Mouse (Mus musculus): ENCODE results near the gene Ankrd44. TPM values are rescaled to one million over a fixed set of nuclear protein-coding genes. Genes with fewer than 3 reads are reported as not detected.

Ankrd44 gene
- polyA plus RNA-seq, 1 experiment, result 6.8 TPM

DNA sequence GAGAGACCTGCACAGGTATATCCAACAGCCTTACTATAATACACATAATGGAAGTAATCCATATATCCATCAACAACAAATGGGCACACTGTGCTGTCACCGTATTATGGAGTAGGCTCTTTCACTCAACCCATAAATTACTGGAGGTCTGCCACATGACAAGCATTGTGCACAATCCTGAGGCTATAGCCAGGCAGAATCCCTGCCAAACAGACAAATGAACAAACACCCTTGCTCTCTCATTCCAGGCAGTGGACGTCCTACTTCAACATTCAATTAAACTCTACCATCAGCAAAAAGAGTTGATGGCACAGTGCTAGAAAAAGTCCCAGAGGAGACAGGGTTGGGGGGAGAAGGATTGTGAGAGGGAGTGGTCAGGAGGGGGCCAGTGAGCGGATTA lies 124.9 kb downstream of the Ankrd44 start:
- TF ChIP-seq CTCF (IDR thresholded peaks at IDR 0.05; ENCODE audit: control insufficient read depth, insufficient read depth, insufficient replicate concordance, low read depth, low read length) (no peak), POLR2A (IDR thresholded peaks at IDR 0.05; ENCODE audit: control insufficient read depth, low read depth, low read length) (no peak)
- H3K4me1 ChIP-seq (ENCODE audit: control insufficient read depth, insufficient read depth, low read length), result no peaks in the 10 kb centered on the region
- no peak overlapping the region for H3K4me3 ChIP-seq (ENCODE audit: control insufficient read depth, low read depth, low read length)
- H3K27ac ChIP-seq (ENCODE audit: control insufficient read depth, insufficient read depth, low read depth, low read length), result no peak overlapping the region
- no peaks in the 10 kb centered on the region for H3K27me3 ChIP-seq (ENCODE audit: control insufficient read depth, insufficient read depth, low read length)
- H3K36me3 ChIP-seq (ENCODE audit: control insufficient read depth, insufficient read depth, low read length), result no peaks in the 10 kb centered on the region

- H3K4me1 ChIP-seq (ENCODE audit: control insufficient read depth, insufficient read depth, low read length), result no peaks in the 10 kb centered on the region
- no peaks in the 10 kb centered on the region for H3K27me3 ChIP-seq (ENCODE audit: control insufficient read depth, insufficient read depth, low read length)
- no peak for TF ChIP-seq POLR2A (IDR thresholded peaks at IDR 0.05; ENCODE audit: control insufficient read depth, low read depth, low read length)
- no peak for TF ChIP-seq CTCF (IDR thresholded peaks at IDR 0.05; ENCODE audit: control insufficient read depth, insufficient read depth, insufficient replicate concordance, low read depth, low read length)
- no peak overlapping the region for H3K4me3 ChIP-seq (ENCODE audit: control insufficient read depth, low read depth, low read length)
- no peaks in the 10 kb centered on the region for H3K36me3 ChIP-seq (ENCODE audit: control insufficient read depth, insufficient read depth, low read length)
- H3K27ac ChIP-seq (ENCODE audit: control insufficient read depth, insufficient read depth, low read depth, low read length), result no peak overlapping the region
These were observed 126.8 kb downstream of the Ankrd44 start for GRCm38 (mm10) chr1:54799421-54799820.

GRCm38 (mm10) chr1:54798415-54798814 lies 127.8 kb downstream of the Ankrd44 start:
- H3K27ac ChIP-seq (ENCODE audit: control insufficient read depth, insufficient read depth, low read depth, low read length), result no peak overlapping the region
- no peaks in the 10 kb centered on the region for H3K27me3 ChIP-seq (ENCODE audit: control insufficient read depth, insufficient read depth, low read length)
- TF ChIP-seq CTCF (IDR thresholded peaks at IDR 0.05; ENCODE audit: control insufficient read depth, insufficient read depth, insufficient replicate concordance, low read depth, low read length), result no peak
- no peak for TF ChIP-seq POLR2A (IDR thresholded peaks at IDR 0.05; ENCODE audit: control insufficient read depth, low read depth, low read length)
- no peaks in the 10 kb centered on the region for H3K4me1 ChIP-seq (ENCODE audit: control insufficient read depth, insufficient read depth, low read length)
- no peaks in the 10 kb centered on the region for H3K36me3 ChIP-seq (ENCODE audit: control insufficient read depth, insufficient read depth, low read length)
- H3K4me3 ChIP-seq (ENCODE audit: control insufficient read depth, low read depth, low read length), result no peak overlapping the region

- H3K27me3 ChIP-seq (ENCODE audit: control insufficient read depth, insufficient read depth, low read length), result no peaks in the 10 kb centered on the region
- no peak overlapping the region for H3K27ac ChIP-seq (ENCODE audit: control insufficient read depth, insufficient read depth, low read depth, low read length)
- no peak overlapping the region for H3K4me3 ChIP-seq (ENCODE audit: control insufficient read depth, low read depth, low read length)
- no peaks in the 10 kb centered on the region for H3K4me1 ChIP-seq (ENCODE audit: control insufficient read depth, insufficient read depth, low read length)
- TF ChIP-seq POLR2A (IDR thresholded peaks at IDR 0.05; ENCODE audit: control insufficient read depth, low read depth, low read length) (no peak), CTCF (IDR thresholded peaks at IDR 0.05; ENCODE audit: control insufficient read depth, insufficient read depth, insufficient replicate concordance, low read depth, low read length) (no peak)
- H3K36me3 ChIP-seq (ENCODE audit: control insufficient read depth, insufficient read depth, low read length), result no peaks in the 10 kb centered on the region
These were observed 131.5 kb downstream of the Ankrd44 start for GRCm38 (mm10) chr1:54794709-54795108.

- no peak for TF ChIP-seq POLR2A (IDR thresholded peaks at IDR 0.05; ENCODE audit: control insufficient read depth, low read depth, low read length)
- TF ChIP-seq CTCF (IDR thresholded peaks at IDR 0.05; ENCODE audit: control insufficient read depth, insufficient read depth, insufficient replicate concordance, low read depth, low read length), result no peak
- H3K27ac ChIP-seq (ENCODE audit: control insufficient read depth, insufficient read depth, low read depth, low read length), result no peak overlapping the region
- H3K27me3 ChIP-seq (ENCODE audit: control insufficient read depth, insufficient read depth, low read length), result no peaks in the 10 kb centered on the region
- H3K4me1 ChIP-seq (ENCODE audit: control insufficient read depth, insufficient read depth, low read length), result no peaks in the 10 kb centered on the region
- H3K36me3 ChIP-seq (ENCODE audit: control insufficient read depth, insufficient read depth, low read length), result no peaks in the 10 kb centered on the region
- no peak overlapping the region for H3K4me3 ChIP-seq (ENCODE audit: control insufficient read depth, low read depth, low read length)
These were observed 134.8 kb downstream of the Ankrd44 start for GRCm38 (mm10) chr1:54791406-54791805.

DNA sequence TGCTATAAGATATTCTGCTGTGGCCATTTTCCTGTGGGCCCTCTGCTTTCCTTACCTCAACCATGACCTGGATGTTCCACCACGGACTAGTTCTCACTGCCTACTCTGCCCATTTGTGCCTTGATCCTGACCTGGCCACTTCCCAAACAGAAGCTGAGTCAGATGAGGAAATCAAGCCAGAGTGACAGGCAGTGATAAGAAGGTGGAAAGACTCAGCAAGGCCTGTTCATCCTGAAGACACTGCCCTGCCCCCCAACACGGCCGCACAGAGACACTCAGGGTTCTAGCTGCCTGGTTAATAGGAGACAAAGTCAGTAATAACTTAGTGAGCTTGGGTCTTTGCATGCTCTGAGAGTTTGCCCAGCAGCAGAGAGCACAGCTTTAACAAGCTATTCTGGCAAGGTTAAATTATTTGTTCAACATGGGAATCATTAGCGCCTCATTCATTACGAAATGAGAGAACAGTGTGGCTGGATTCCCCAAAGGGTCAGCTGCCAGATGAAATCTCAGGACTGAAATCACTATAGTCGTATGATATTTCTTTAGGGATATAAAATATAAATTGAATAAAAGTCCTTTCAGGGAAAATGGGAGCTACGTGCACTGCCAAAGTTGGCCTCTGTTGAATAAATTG lies 136.7 kb downstream of the Ankrd44 start:
- Histone ChIP-seq H3K4me3 (ENCODE audit: control insufficient read depth, low read depth, low read length) (no peak overlapping the region), H3K36me3 (ENCODE audit: control insufficient read depth, insufficient read depth, low read length) (no peaks in the 10 kb centered on the region), H3K27ac (ENCODE audit: control insufficient read depth, insufficient read depth, low read depth, low read length) (no peak overlapping the region), H3K27me3 (ENCODE audit: control insufficient read depth, insufficient read depth, low read length) (no peaks in the 10 kb centered on the region), H3K4me1 (ENCODE audit: control insufficient read depth, insufficient read depth, low read length) (no peaks in the 10 kb centered on the region)
- no peak for TF ChIP-seq CTCF (IDR thresholded peaks at IDR 0.05; ENCODE audit: control insufficient read depth, insufficient read depth, insufficient replicate concordance, low read depth, low read length)
- no peak for TF ChIP-seq POLR2A (IDR thresholded peaks at IDR 0.05; ENCODE audit: control insufficient read depth, low read depth, low read length)

DNA sequence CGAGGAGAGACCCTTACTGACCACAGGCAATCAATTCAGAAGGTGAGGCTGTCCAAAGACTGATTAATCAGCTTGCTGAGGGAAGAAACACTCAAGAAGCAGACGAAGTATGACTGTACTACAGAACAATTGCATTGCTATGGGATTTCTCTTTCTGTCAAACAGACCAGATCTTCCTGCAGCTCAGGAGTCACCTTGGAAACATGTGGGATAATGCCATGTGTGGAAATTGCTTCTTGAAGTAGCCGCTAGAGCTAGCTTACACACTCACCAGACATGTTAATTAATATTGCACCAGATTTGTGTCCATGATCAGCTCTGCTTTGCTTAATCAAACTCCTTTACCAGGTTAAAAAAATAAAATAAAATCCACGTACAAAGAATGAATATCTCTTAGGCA lies 137.8 kb downstream of the Ankrd44 start:
- H3K4me1 ChIP-seq (ENCODE audit: control insufficient read depth, insufficient read depth, low read length), result no peaks in the 10 kb centered on the region
- no peaks in the 10 kb centered on the region for H3K27me3 ChIP-seq (ENCODE audit: control insufficient read depth, insufficient read depth, low read length)
- no peak for TF ChIP-seq CTCF (IDR thresholded peaks at IDR 0.05; ENCODE audit: control insufficient read depth, insufficient read depth, insufficient replicate concordance, low read depth, low read length)
- H3K27ac ChIP-seq (ENCODE audit: control insufficient read depth, insufficient read depth, low read depth, low read length), result no peak overlapping the region
- no peak overlapping the region for H3K4me3 ChIP-seq (ENCODE audit: control insufficient read depth, low read depth, low read length)
- no peaks in the 10 kb centered on the region for H3K36me3 ChIP-seq (ENCODE audit: control insufficient read depth, insufficient read depth, low read length)

DNA sequence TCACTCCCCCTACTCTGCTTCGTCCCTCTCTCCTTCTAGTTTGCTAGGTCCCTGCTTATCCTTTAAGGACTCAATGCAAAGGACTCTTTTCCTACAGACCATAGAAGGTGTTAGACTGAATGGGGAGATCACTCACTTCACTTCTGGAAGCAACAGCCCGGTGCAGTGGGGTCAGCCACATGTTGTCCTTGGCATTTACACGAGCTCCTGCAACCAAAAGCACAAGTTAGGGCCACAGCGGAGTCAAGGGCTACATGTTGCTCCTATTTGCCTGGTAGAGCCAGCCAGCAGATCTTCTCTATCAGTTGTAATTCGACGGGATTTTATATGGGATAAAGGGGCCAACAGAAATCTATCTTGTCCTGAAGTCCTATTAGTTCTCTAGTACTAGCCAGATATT lies 148.0 kb downstream of the Ankrd44 start:
- no peaks in the 10 kb centered on the region for H3K36me3 ChIP-seq (ENCODE audit: control insufficient read depth, insufficient read depth, low read length)
- H3K27ac ChIP-seq (ENCODE audit: control insufficient read depth, insufficient read depth, low read depth, low read length), result no peak overlapping the region
- TF ChIP-seq POLR2A (IDR thresholded peaks at IDR 0.05; ENCODE audit: control insufficient read depth, low read depth, low read length), result no peak
- TF ChIP-seq CTCF (IDR thresholded peaks at IDR 0.05; ENCODE audit: control insufficient read depth, insufficient read depth, insufficient replicate concordance, low read depth, low read length), result no peak
- H3K27me3 ChIP-seq (ENCODE audit: control insufficient read depth, insufficient read depth, low read length), result no peaks in the 10 kb centered on the region
- H3K4me1 ChIP-seq (ENCODE audit: control insufficient read depth, insufficient read depth, low read length), result no peaks in the 10 kb centered on the region; the same call in 1 of the 2 replicates
- H3K4me3 ChIP-seq (ENCODE audit: control insufficient read depth, low read depth, low read length), result no peak overlapping the region

Data from testis, adult 2 months (tissue).